Mouse (Mus musculus) liver, embryonic 14.5 days (tissue): Measurements from ENCODE around the gene Pkd1.

Experiments
- CTCF ChIP-seq: IDR thresholded peaks from 2 replicates; pipeline ENCODE4 v1.5.1; 2016; ENCODE audit warnings: antibody characterized with exemption, low read depth, control low read depth
- EP300 ChIP-seq: IDR thresholded peaks from 2 replicates; pipeline ENCODE4 v1.6.1; 2016; ENCODE audit warnings: antibody characterized with exemption, low read depth

DNA sequence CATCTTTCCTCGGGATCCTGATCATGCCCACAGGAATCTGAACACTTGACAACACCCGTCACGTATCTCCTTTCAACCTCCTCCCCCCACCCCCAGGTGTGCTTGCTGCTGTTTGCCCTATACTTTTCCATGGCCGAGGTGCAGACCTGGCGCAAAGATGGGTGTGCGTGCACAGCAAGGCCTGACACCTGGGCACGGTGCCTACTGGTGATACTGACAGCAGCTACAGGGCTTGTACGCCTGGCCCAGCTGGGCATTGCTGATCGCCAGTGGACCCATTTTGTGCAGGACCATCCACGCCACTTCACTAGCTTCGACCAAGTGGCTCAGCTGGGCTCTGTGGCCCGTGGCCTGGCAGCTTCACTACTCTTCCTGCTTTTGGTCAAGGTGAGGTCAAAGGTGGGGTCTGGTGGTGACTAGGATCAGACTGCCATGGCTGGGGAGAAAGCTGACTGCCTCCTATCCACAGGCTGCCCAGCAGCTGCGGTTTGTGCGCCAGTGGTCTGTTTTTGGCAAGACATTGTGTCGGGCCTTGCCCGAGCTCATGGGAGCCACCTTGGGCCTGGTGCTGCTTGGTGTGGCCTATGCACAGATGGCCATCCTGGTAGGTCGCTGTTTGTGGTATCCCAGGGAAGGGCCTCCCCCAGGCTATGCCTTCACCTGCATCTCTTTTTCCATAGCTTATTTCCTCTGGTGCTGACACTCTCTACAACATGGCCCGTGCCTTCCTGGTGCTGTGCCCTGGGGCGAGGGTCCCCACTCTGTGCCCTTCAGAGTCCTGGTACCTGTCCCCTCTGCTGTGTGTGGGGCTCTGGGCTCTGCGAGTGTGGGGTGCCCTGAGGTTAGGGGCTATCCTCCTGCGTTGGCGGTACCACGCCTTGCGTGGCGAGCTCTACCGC is 44.6 kb downstream of the Pkd1 start:
- TF ChIP-seq CTCF (no peak), EP300 (no peak)
